Mouse (Mus musculus): ENCODE results near the gene Sgo2a. TPM values are rescaled to one million over a fixed set of nuclear protein-coding genes. Genes with fewer than 3 reads are reported as not detected.

Gene Sgo2a
- total RNA-seq (2023), result 0.50 TPM

GRCm38 (mm10) chr1:57995432-57996132 is at the start of gene Sgo2a:
TSS of gene Sgo2a (plus strand) at chr1:57995971.

GRCm38 (mm10) chr1:58018856-58019255 is 23.1 kb downstream of the Sgo2a start, which contains the start of gene Kctd18:
TSS of gene Kctd18 (minus strand) at chr1:58018956.

GRCm38 (mm10) chr1:58029636-58030117 is 33.9 kb downstream of the Sgo2a start, which contains the start of gene Aox1:
TSS of gene Aox1 (plus strand) at chr1:58029931.

Other genes with a start within 250 kb of the Sgo2a start
- 1.1 TPM for gene Spats2l, start 221.8 kb upstream of the Sgo2a start, total RNA-seq (2023)
- 48.1 TPM for gene Kctd18, start 23.0 kb downstream of the Sgo2a start, total RNA-seq (2023)
- not detected for gene Aox1, start 34.0 kb downstream of the Sgo2a start, total RNA-seq (2023)
- gene Aox3, start 117.2 kb downstream of the Sgo2a start, total RNA-seq (2023), result not detected
- not detected for gene Aox4, start 214.4 kb downstream of the Sgo2a start, total RNA-seq (2023)